Mouse (Mus musculus) urinary bladder, postnatal 14 days (tissue): ENCODE results near the gene Tmem43.
A peak's percentile ranks its signal among the peaks of the same experiment; 100 is the strongest.
"Not testable (repeated sequence)": the region's sequence is repeated elsewhere in the genome, so short reads cannot be mapped to it uniquely, and the experiment has no call there.

Source experiments
- DNase-seq: peaks from one replicate; pipeline ENCODE4 v3.0.0; 2021; ENCODE audit warnings: low spot score

The Tmem43 gene

DNA sequence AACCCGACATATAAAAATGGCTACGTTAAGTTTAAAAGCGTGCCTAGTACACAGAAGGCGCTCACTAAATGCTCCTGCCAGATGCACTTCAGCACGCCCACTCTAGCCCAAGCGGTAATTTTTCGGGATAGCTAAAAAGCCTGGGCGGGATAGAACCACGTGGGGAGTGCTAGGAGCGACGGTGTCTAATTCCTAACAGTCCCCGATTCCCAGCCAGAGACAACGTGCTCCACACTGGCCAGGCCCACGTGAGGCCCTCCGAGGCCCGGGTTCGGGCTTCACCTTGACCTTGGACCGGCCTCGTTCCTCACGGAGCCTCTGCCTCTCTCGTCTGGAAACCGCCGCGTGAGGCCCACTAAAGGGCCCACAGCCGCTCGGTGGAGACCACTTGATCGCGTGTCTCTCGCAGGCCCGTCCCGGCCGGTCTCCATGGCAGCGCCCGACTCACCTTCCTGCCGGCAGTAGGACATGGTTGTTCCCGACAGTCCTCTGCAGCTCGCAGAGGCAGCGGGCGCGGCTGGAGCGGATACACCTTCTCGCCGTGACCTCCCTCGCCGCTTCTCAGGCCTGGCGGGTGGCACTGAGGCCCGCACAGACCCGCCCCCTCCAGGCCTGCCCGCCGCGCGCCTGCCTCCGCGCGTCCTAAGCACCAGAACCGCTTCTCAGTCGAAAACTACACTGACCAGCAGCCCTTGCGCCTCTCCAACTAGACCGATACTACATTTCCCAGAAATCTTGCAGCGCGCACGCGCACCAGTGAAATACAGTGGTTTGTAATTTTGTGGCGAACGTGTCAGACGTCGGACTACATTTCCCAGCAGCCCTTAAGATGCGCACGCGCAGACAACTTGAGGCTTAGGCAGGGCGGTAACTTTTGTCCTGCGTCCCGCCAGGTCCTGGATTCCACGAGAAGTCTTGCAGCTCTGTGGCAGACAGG is at the start of gene Tmem43, which contains the start of gene Chchd4:
Gene Tmem43, plus strand, starts transcription at position 836 of the 937 bp plus-strand sequence.
Gene Chchd4, minus strand, starts transcription at position 679 of the 937 bp plus-strand sequence.
- DNase-seq, result peak; percentile 98

DNA sequence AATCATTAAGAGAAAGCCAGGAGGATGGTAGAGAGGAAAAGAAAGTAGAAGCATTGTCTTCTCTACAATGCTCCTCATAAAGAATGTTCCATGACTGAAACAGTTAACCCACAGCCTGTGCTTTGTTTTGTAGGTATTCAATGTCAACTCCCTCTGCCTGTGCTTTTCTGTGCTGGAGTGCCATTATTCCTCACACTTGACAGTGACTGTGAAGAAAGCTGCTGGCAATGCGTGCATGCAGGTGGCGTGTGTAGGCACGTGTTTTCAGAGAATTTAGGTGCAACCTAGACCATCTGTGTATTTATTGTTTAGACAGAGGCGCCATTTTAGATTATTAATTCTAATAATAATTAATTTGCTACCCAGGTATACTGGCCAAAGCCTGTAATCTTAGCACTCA is 49.4 kb upstream of the Tmem43 start:
- DNase-seq, result no peak

DNA sequence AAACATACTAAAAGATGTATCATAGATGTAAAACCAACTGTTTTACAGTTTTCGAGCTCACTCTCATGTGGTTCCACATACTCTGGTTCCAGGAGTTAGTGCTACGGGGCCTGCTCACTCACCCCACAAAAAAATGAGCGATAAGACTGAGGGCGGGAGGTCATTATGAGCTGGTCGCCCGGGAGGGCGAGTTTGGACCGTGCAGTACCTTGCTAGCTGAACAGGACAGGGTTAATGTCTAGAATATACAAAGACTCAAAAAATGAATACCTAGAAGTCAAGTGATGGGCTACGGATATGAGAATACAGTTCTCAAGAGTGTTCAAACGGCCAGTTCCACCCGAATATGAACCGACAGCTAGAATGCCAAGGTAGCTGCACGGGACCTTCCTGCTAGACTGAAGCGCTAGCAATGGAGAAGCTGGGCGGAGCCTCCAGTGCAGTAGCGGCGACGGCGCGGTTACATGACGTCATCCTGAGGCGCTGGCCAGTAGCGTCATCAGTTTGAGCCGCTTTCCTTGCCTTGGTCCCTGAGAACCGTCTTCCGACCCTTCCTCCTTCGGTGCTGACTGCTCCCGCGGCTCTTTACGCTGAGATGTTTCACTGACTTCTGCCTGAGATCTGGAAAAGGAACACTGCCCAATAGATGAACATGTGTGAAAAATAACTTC is 32.9 kb upstream of the Tmem43 start:
- DNase-seq, result peak; percentile 95

DNA sequence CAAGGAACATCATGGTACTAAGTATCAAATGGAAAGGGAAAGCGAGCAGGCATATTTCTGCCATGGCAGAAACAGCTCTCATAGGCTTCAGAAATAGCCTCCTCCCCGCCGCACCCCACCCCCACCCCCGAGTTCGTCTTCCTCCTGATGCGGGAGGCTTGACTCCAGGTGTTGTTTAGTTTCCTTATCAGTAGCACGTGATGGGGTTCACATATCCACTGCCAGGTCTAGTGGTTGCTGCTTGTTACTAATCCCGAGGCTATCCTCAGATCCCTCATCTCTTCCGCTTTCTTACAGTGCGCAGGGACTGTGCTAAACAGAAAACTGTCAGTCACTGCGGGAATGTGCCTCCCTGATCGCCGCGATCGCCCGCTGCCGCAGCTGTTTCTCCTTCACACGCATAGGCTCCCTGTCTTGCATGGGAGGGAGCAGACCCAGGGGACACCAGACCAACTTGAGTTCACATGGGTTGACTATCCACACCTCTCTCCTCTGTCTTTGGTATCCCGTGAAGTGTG is 32.3 kb upstream of the Tmem43 start:
- DNase-seq, result no peak

DNA sequence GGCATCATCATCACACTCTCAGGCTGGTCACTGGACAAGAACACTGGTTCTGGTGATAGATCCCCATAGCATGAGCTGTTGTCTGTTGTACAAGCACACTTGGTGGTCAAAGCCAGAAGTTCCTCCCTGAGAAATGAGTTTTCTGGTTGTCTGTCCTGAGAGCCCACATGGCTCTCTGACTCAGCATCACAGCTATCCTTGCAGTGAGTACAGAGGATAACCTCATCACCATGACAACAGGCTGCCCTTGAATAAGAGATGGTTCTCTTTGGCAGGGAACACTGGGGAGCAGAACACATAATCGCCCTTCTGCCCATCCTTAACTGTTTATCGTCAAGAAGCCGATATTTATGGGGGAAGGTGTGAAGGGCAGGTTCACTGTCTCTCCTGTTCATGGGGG is 28.2 kb upstream of the Tmem43 start:
- DNase-seq, result no peak

DNA sequence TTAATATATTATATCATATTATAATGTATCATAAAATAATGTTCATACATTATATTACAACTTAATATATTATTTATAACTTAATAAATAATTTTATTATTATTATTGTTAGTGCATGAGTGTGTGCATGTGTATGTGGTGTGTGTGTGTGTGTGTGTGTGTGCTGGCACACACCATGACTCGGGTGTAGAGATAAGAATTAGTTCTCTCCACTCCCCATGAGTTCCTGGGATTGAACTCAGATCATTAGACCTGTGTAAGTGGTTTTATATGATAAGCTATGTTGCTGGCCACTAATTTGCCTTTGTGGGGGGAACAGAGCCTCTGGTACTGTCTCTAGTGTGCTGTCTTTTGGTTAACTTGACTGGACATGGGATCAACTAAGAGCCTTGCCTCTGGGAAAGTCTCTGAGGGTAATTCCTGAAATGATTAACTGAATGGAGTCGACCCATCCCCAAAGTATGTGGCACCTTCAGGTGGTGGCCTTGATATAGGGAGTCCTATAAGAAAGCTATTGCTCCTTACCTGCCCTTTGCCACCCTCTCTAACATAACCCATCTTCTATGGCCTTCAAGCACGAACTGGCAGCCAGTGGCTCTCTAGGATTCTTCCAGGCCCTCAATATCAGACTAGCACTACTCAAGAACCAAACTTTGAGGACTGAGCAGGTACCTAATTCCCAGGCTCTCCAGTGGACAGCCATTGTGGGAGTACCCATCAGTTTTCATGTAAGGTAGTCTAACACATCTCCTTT is 23.9 kb upstream of the Tmem43 start:
- DNase-seq, result no peak

DNA sequence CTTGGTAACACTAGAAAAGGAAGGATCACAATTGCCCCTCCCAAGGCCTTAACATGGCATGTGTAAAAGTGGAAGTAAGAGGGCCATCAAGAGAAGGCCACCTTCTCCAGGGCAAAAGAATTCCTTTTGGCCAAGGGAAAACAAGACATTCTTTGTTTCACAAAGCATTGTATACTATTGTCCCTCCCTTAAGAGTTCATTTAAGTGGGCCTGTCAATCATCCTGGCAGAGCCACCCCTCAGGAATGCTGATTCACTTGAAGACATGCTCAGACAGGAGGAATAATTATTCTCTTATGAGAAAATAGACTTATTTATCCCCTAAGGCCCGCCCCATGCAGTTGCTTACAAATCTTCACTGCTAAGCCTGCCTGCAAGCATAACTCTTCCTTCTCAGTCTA is 21.4 kb upstream of the Tmem43 start:
- DNase-seq, result no peak

DNA sequence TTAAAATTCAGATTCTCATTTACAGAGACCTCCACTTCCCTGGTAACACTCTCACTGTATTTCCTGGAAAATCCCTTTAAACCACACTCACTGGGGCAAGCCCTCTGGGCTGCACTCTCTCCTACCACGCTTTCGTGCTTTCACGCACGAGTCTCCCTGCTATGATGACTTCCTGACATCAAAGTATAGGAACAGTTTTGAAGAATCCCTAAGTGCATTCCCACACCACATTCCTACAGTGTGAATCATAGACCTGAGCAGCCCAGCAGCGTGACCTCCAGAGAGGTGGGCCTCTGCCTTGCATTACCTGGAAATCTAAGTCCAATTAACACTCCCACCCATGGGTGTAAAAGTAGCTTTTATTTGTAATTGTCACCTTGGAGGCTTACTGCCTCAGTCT is 19.0 kb upstream of the Tmem43 start:
- DNase-seq, result no peak

DNA sequence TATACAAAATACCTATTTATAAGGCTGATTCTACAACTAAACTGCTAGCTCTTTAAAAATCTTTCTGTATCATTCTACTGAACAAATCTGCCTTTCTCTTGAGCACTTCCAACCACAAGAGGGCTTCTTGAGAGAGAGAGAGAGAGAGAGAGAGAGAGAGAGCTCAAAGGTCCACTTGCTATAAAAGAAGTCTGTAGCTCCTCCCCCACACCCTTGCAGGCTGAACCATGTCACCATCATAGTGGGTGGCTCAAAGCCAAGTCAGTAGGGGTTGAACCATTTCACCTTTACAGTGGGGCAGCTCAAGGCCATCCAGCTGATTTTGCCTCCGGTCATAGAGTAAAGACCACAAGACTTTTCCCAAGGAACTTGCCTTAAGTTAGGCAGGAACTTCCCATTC is 14.0 kb upstream of the Tmem43 start:
- no peak for DNase-seq

DNA sequence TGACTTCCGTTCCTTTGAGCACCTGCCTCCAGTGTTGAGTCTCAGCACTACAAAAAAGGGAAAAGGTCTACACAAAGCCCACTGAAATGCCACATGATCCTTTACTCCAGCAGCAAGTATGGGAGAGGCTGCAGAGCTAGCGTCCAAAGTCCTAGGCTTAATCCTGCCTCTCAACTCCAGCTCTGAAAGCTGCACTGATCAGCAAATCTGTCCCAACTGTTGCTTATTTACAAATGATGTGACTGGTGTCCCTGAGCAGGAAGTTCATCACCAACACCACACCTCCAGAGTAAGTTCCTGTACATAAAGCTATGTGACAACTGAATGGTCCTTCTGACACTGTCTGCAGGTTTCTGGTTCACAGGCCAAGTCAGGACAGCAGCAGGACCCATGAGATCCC is 7.7 kb upstream of the Tmem43 start:
- DNase-seq, result no peak

DNA sequence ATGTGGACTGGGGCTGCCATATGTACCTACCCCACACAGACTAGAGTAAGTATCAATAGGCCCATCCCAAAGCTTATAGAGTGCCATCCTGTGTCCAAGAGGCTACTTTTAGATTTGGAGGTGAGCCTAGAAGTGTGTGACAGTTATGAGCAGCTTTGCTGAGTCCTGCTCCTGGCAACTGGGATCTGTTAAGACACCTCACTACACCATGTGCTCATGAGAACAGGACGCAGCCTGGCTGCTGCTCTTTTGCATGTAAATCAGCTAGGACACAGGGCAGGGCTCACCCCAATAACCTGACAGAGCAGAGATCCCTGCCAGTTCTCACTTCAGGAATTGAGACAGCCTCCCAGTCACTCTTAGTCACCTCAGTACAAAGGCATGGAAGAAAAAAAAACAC is 6.4 kb upstream of the Tmem43 start:
- no peak for DNase-seq

DNA sequence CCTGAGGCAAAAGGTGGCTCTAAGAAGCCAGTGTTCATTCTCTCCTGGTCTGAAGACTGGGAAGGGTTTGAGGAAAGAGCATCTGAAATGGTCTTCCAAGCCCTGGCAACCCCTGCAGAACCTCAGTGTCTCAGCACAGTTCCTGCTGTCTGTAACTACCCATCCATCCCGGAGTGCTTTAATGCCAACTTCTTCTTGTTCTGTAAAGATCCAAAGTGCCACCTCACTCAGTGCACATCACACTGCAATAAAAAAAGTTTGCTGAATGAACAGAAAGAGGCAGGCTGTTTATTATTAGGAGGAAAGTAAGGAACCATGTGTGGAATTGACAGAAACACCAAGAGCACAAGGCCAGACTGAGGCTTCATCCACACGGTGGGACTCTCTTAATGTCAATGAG is 2.8 kb upstream of the Tmem43 start:
- DNase-seq, result no peak

DNA sequence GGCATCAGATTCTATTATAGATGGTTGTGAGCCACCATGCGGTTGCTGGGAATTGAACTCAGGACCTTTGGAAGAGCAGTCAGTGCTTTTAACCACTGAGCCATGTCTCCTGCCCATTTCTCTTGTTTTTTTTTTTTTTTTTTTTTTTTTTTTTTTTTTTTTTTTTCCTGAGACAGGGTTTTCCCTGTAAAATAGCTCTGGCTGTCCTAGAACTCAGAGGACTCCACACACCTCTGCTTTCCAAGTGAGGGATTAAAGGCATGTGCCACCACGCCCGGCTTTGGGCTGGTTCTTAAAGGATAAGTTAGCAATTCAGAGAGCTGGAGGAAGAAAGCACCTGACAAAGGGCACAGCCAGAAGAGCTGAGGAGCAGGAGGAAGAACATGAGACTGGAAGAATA is 2.1 kb upstream of the Tmem43 start:
- DNase-seq, result not testable (repeated sequence)

DNA sequence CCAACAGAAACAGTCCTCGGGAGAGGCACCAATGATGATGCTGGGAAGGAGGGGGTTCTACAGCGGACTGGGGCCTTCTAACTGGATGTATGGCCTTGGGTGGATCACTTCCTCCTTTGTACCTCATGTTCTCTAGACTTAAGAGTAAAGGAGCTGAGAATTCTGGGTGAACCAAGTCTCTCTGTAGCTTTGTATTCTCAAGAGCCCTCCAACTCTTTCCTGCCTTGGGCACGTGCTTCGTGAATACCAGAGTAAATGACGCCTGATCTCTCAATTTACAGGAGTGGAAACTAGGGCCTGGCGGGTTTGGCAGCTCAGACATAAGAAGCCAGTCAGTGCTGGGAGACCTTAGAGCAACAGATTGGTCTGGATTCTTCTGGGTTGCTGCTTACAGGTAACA is 1.2 kb upstream of the Tmem43 start:
- DNase-seq, result no peak

DNA sequence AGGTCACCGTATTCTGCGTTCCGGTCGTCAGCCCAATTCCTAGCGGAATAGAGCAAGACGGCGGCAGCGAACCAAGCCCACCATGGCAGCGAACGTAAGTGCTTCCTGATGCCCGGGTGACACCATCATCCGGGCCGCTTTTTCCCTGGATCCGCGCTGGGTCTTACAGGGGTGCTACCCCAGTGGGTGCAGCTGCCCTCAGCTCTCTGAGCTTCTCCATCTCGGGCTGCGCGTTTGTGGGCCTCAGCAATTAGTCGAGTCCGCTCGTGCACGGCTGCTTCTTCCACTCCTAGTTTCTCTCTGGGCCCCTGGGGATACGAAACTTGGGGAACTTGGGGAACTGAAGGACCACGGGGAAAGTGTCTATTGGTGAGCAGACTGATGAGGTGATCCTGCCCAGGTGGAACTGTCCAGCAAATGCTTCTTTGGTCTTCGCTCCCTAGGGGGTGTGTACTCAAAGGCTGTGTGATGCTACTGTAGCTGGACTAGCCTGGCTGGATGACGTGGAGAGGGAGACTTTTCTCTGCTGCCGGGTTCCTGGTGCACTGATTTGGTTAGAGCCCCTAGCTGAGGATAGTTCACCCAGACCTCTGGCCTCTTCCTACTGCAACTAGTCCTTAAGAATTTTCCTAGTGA is 420 bp downstream of the Tmem43 start:
- no peak for DNase-seq

DNA sequence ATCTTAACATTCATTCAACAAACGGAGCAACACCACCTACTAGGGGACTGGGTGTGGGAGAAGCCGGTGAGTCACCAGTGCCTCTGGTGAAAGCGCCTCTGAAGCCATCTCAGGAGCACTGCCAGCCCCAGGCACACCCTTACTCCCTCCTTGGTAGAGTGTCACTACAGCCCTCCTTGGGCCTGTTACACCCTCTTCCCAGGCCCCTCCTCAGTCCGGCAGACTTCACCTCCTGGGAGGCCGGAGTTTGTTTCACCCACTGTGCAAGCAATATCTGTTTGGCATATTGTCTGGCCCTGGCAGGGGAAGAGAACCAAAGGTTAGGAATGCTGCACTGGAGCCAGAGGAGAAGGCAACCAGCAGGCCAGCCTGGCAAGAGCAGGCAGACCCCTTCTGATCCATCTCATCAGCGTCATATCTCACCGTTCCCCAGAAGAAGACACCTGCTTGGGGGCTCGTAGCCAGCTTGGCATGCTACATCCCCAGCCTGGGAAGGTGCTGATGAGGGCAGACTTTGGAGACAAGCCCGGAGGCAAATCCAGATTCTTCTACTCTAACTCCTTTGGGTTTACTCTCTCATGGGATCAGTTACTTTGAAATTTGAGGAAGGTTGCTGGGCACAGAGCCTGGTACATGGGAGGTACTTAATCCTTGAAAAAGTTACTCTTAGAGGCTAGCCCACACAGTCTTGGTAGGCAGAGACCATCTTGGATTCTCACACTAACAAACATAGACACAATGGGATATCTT is 1.1 kb downstream of the Tmem43 start:
- peak; percentile 65 for DNase-seq

DNA sequence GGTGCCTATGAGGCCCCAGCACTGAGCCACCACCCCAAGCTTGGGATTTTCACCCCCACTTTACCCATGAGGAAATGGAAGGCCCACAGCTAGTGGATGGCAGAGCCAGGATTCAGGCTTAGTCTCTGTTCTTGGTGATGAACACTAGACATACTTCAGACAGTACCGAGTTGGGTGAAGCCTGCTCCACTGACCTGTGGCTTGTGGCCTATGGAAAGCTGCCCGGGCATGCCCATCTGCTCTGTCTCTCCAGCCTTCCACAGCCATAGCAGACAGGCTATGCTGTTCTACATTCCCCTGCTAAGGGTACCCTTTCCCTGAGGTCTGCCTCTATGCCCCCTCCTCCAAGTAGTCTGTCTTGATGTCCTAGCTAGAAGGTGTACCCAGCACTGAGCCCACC is 3.0 kb downstream of the Tmem43 start:
- no peak for DNase-seq

DNA sequence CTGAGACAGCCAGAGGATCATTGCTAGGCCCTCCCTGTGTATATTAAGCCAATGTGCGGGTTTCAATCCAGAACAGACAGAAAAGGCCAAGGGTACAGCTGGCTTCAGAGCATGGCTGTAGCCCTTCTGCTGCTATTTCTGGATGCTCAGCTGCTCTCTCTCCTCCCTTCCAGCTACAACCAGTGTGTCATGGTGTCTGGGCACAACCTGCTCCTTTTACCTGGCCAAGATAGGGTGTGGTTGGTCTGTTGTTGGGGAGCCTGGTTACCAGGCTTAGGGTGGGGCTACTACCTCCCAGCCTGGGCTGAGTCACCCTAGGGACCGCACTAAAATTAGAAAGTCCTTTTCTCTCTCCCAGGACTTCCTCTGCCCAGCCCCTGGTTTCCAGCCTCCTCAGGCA is 9.9 kb downstream of the Tmem43 start:
- no peak for DNase-seq

DNA sequence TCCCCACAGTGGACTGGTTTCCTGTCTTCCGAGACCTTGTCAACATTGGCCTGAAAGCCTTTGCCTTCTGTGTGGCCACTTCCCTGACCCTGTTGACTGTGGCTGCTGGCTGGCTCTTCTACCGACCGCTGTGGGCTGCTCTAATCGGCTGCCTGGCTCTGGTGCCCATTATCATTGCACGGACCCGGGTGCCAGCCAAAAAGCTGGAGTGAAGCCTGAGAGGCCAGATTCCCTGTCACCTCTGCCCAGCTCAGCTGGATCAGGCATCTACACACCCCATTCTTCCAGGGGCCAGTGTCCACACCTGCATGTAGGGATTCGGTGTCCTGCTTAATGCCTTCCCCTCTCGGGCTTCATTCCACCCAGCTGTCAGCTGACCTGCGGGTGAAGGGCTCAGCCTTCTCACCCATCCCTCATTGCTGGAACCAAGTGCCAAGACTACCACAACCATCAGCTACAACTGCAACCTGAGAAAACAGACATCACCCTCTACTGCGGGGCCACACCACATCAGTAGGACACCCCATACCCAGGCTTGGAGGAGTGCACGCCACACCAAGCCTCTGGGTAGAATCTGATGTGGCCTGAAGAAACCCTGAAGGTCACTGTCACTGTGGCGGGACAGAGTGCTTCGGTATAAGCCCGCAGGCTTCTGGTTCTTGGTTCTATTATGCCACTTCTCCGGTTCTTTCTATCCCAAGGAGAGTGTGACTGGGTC is 13.4 kb downstream of the Tmem43 start:
- DNase-seq, result no peak

DNA sequence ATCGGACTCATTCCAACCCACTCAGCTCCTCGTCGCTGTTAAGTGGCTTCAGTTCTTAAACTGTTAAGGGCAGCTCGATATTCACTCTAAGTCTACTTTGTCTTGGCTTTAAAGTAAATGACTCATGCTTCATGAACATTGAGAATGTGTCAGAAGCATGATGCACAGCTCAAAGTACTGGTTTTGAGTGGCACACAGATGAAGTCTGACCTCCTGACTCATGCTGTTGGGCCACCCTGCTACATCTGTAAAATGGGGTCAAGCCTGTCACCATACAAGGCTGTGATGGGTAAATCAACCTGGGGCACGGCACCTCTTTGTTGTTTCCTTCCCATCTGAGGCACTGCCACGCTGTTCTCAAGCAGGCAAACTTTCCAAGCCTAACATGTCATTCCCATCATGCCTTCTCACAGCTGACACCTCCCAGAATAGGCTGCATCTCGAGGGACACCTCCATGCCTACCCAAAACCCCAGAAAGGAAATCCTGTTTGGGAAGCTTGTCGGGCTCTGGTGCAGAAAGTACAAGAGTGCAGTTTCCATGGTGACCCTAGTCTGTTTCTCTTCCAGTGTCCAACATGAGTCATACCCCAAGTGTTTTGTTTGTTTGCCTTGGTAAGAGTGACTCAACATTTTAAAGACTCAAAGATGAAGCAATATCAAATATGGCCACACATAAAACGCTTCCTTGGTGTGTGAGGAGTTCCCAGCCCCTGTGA is 15.2 kb downstream of the Tmem43 start:
- DNase-seq, result peak; percentile 45
